Mouse (Mus musculus) heart, embryonic 13.5 days (tissue): ENCODE data around the gene Wipi1. TPM values are rescaled to one million over a fixed set of nuclear protein-coding genes. Genes with fewer than 3 reads are reported as not detected.
"Not testable (repeated sequence)": the region's sequence is repeated elsewhere in the genome, so short reads cannot be mapped to it uniquely, and the experiment has no call there.

Experiments
- ATAC-seq: fragments of 200-750 bp; cut with Nextera tagmentation; 2 replicates; pipeline ENCODE4 v1.8.0; 2017; ENCODE audit warnings: moderate TSS enrichment; ENCODE audit not compliant: insufficient number of reproducible peaks, low FRiP score, low TSS enrichment; ENCODE audit errors: extremely low read depth
- H3K27ac ChIP-seq: fragments of 300-500 bp; sonication (generic); replicated peaks from 2 replicates; pipeline ENCODE4 v1.5.1; 2015; ENCODE audit warnings: moderate library complexity, mild to moderate bottlenecking, inconsistent platforms
- H3K27me3 ChIP-seq: fragments of 300-500 bp; sonication (generic); replicated peaks from 2 replicates; pipeline ENCODE4 v1.6.1; 2015; ENCODE audit warnings: mild to moderate bottlenecking, inconsistent platforms
- H3K36me3 ChIP-seq: fragments of 300-500 bp; sonication (generic); 2 replicates; pipeline ENCODE4 v1.6.1; 2015; ENCODE audit warnings: mild to moderate bottlenecking, inconsistent platforms
- H3K4me1 ChIP-seq: fragments of 300-500 bp; sonication (generic); 2 replicates; pipeline ENCODE4 v1.6.1; 2015; ENCODE audit warnings: inconsistent platforms
- H3K4me2 ChIP-seq: fragments of 300-500 bp; sonication (generic); 2 replicates; pipeline ENCODE4 v1.6.1; 2015; ENCODE audit warnings: inconsistent platforms, mild to moderate bottlenecking, moderate library complexity
- H3K4me3 ChIP-seq: fragments of 300-500 bp; sonication (generic); 2 replicates; pipeline ENCODE4 v1.5.1; 2015; ENCODE audit warnings: moderate library complexity, mild to moderate bottlenecking, inconsistent platforms
- H3K9ac ChIP-seq: fragments of 300-500 bp; sonication (generic); 2 replicates; pipeline ENCODE4 v1.6.1; 2015; ENCODE audit warnings: inconsistent platforms, mild to moderate bottlenecking, moderate library complexity
- H3K9me3 ChIP-seq: fragments of 300-500 bp; sonication (generic); 2 replicates; pipeline ENCODE4 v1.6.1; 2016; ENCODE audit warnings: inconsistent platforms
- WGBS: fragments of 180-500 bp; shearing (Covaris S2); methylation state at CpG from one replicate; pipeline ENCODE4 v1.1.7; 2015; ENCODE audit warnings: mixed read lengths; 5-methylcytosine and 5-hydroxymethylcytosine counted together
- polyA plus RNA-seq: library from polyadenylated mRNA; unstranded; fragments of >200 nt; fragmentation: Nextera tagmentation; extraction: Ambion mirVana; gene quantifications from 2 replicates; pipeline ENCODE4 v1.2.1, GENCODE M21; 2015

The Wipi1 gene
- polyA plus RNA-seq = 44.7 and 48.0 TPM in 2 replicates

- H3K36me3 ChIP-seq = no peaks in the 10 kb centered on the region
- under 1% methylated on average over 58 of the region's 58 CpGs for whole genome bisulfite sequencing
- peak within 1 kb of the TSS; percentile 87 for H3K4me2 ChIP-seq
- peak; percentile 96 for ATAC-seq
- H3K4me3 ChIP-seq = peak within 1 kb of the TSS; percentile 79
- H3K27me3 ChIP-seq = no peaks in the 10 kb centered on the region
- peaks cover 30% of the 10 kb centered on the region for H3K4me1 ChIP-seq
- H3K27ac ChIP-seq = peak within 1 kb of the TSS; percentile 88
- peak within 1 kb of the TSS; percentile 91 for H3K9ac ChIP-seq
- no peaks in the 10 kb centered on the region for H3K9me3 ChIP-seq
These were observed at the start of gene Wipi1 for GRCm38 (mm10) chr11:109611303-109612149. TSS of gene Wipi1 (minus strand) at chr11:109611967.

DNA sequence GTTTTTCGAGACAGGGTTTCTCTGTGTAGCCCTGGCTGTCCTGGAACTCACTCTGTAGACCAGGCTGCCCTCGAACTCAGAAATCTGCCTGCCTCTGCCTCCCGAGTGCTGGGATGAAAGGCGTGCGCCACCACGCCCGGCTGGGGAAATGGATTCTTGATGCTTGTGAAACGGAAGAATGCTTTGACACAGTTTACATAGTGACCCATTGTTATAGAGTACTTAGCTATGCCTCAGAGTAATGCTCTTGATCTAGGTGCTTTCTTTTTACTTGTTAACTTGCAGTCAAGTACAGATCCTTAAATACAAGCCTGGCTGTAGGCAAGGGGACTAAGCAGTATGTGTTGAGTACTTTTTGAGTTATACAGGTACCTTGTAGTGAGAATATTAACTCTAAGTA is 48.8 kb upstream of the Wipi1 start:
- Histone ChIP-seq H3K4me1 (peaks cover 17% of the 10 kb centered on the region), H3K36me3 (peaks cover 96% of the 10 kb centered on the region)
- ATAC-seq, H3K9ac ChIP-seq, H3K4me3 ChIP-seq, H3K9me3 ChIP-seq, H3K27ac ChIP-seq, H3K4me2 ChIP-seq, H3K27me3 ChIP-seq: not testable (repeated sequence)
- 87% methylated on average over 8 of the region's 8 CpGs for WGBS

DNA sequence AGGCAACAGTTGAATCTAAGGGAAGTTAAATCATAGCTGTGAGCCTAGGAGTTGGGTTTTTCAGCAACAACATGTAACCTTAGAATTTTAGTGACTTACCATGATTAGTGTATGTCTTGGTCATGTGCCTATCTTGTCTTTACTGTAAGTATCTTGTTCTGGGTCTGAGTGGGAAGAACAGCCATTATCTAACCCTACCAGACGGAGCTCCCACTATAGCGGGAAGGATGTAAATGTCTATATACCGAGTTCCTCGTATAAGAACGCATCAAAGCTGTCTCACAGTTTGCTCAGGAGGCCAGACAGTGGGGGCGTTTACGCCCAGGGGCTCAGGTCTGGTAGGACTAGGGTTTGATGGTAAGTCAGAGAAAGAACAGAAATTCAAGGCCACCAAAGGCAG is 44.5 kb upstream of the Wipi1 start:
- Histone ChIP-seq H3K27ac (no peak overlapping the region), H3K4me1 (peaks cover 51% of the 10 kb centered on the region), H3K9ac (no peak overlapping the region), H3K9me3 (no peaks in the 10 kb centered on the region), H3K36me3 (peaks cover 78% of the 10 kb centered on the region), H3K4me2 (no peak overlapping the region), H3K27me3 (no peaks in the 10 kb centered on the region), H3K4me3 (no peak overlapping the region)
- ATAC-seq = no peak
- WGBS = 72% methylated on average over 7 of the region's 7 CpGs

DNA sequence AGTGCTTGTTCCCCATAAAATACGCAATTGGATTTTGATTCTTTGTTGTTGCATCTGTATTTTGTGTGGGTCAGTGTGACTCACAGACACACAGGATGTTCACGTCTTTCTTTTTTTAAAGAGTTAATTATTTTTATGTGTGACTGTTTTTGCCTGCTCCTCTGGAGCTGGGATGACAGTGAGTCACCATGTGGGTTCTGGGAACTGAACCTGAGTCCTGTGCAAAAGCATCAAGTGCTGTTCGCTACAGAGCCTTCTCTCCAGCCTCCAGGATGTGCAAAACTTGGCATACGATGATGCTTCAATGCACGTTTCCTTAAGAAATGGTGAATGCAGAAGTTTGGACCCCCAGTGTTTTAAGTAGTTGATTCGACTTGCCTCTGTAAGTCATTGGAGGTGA is 42.8 kb upstream of the Wipi1 start:
- Histone ChIP-seq H3K9ac (no peak overlapping the region), H3K27ac (no peak overlapping the region), H3K27me3 (no peaks in the 10 kb centered on the region), H3K4me3 (no peak overlapping the region), H3K36me3 (peaks cover 61% of the 10 kb centered on the region), H3K4me2 (no peak overlapping the region), H3K9me3 (no peaks in the 10 kb centered on the region), H3K4me1 (peaks cover 57% of the 10 kb centered on the region)
- 82% methylated on average over 6 of the region's 6 CpGs for WGBS
- ATAC-seq = no peak

DNA sequence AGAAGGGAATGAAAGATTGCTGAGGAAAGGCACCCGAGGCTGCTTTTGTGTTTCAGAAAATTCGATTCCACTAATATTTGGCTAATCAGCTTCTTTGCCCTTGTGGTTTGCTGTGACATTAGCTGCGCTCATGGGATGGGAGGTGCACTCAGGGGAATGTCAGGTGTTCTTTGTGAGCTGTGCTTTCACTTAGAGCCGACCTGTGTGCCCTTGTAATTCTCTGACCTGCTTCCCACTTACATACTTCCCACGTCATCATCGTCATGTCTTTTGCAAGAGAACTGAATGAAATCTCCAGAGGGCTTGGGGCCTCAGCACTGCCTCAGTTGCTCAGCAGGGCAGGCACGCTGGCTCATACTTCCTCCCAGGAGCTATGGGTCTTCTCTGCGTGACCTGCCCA is 41.4 kb upstream of the Wipi1 start:
- Histone ChIP-seq H3K4me2 (peak overlapping the region; percentile 83), H3K9ac (peak overlapping the region; percentile 100), H3K27ac (peak overlapping the region; percentile 60), H3K9me3 (no peaks in the 10 kb centered on the region), H3K4me1 (peaks cover 70% of the 10 kb centered on the region), H3K36me3 (peaks cover 51% of the 10 kb centered on the region), H3K4me3 (peak overlapping the region; percentile 97), H3K27me3 (no peaks in the 10 kb centered on the region)
- ATAC-seq = no peak
- 57% methylated on average over 8 of the region's 8 CpGs for WGBS

- Histone ChIP-seq H3K4me3 (peak overlapping the region; percentile 97), H3K4me2 (peak overlapping the region; percentile 83), H3K27me3 (no peaks in the 10 kb centered on the region), H3K9ac (peak overlapping the region; percentile 100), H3K4me1 (peaks cover 72% of the 10 kb centered on the region), H3K9me3 (no peaks in the 10 kb centered on the region), H3K36me3 (peaks cover 44% of the 10 kb centered on the region), H3K27ac (peak overlapping the region; percentile 99)
- no peak for ATAC-seq
- WGBS = 16% methylated on average over 6 of the region's 6 CpGs
These were observed 40.7 kb upstream of the Wipi1 start for GRCm38 (mm10) chr11:109652505-109652904.

GRCm38 (mm10) chr11:109651566-109652024 is 39.8 kb upstream of the Wipi1 start:
- Histone ChIP-seq H3K27me3 (no peaks in the 10 kb centered on the region), H3K9me3 (no peaks in the 10 kb centered on the region), H3K36me3 (peaks cover 35% of the 10 kb centered on the region), H3K4me3 (peak overlapping the region; percentile 97), H3K4me1 (peaks cover 65% of the 10 kb centered on the region), H3K27ac (peak overlapping the region; percentile 99), H3K9ac (peak overlapping the region; percentile 100), H3K4me2 (peak overlapping the region; percentile 83)
- WGBS = 1% methylated on average over 21 of the region's 21 CpGs
- no peak for ATAC-seq

DNA sequence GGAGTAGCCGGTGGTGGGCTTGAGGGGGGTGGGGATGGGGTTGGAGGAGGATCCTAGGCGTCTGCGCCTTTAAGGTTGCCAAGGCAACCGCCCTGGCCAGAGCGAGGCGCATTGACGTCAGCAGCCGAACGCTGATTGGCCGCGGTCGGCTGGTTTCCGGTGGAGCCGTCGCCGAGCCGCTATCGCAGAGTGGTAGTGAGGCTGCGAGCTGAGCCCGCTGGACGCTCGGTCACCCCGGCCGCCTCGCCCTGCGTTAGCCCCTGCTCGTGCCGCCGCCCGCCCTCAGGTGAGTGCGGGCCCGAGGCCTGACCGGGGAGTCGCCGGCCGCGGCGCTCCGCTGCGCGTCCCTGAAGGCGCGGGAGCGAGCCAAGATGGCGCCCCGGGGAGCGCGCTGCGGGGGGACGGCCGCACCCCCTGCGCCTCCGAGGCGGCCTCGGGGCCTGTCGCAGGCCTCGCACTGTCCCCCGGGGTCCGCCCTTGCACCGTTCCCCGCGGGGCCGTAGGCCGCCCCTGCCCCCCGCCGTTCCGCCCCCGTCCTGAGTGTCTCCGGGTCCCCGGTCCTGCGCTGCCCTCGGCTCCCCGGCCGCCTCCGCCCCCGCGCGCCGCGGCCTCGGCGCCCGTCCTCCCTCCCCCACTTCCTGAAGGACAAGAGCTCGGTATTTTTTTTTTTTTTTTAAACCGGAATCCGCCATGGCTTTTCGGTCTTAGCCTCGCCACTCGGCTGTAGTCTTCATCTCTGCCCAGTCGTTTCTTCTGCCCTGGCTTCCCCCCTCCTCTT is 39.2 kb upstream of the Wipi1 start:
- Histone ChIP-seq H3K4me1 (peaks cover 59% of the 10 kb centered on the region), H3K4me3 (peak overlapping the region; percentile 97), H3K9me3 (no peaks in the 10 kb centered on the region), H3K9ac (peak overlapping the region; percentile 100), H3K27ac (peak overlapping the region; percentile 99), H3K4me2 (peak overlapping the region; percentile 83), H3K27me3 (no peaks in the 10 kb centered on the region), H3K36me3 (peaks cover 28% of the 10 kb centered on the region)
- under 1% methylated on average over 85 of the region's 90 CpGs for WGBS
- peak; percentile 95 for ATAC-seq

DNA sequence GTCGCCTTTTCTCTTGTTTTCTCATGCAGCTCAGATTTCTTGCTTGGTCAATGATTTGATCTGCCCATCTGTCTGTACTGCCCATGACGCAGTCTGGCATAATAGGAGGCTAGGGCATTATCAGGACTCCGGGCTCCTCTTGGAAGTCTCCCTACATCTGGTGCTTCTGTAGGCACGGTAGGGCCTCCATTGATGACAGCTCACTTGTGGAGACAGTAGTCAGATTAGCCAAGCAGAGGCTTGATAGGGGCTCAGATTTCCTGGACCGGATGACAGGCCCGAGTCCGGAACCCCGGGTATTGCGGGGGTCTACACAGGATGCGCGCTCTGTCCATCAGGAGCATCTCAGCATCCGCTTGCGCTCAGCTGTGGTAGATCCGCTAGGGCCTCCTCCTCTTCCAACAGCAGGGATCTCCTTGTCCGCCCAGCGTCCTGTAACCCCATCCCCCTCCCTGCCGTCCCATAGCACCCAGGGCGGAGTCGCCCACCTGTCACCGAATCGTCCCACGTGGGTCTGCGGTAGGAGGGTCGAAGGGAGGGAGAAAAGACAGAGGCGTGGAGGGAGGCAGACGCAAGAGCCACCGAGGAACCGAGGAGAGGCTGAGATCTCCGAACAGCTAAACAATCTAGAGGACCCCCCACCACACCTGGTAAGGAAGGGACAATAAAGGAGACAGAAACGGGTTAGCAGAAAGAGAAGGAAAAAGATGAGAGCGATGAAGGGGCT is 38.4 kb upstream of the Wipi1 start:
- Histone ChIP-seq H3K4me1 (peaks cover 51% of the 10 kb centered on the region), H3K4me2 (peak overlapping the region; percentile 83), H3K36me3 (peaks cover 20% of the 10 kb centered on the region), H3K27me3 (no peaks in the 10 kb centered on the region), H3K9me3 (no peaks in the 10 kb centered on the region), H3K27ac (peak overlapping the region; percentile 99), H3K9ac (peak overlapping the region; percentile 100), H3K4me3 (peak overlapping the region; percentile 97)
- peak; percentile 73 for ATAC-seq
- 1% methylated on average over 31 of the region's 31 CpGs for WGBS

GRCm38 (mm10) chr11:109649206-109649605 is 37.4 kb upstream of the Wipi1 start, which contains the start of gene Prkar1a:
TSS of gene Prkar1a (plus strand) at chr11:109649405.
- peak within 1 kb of the TSS; percentile 99 for H3K27ac ChIP-seq
- 10% methylated on average over 8 of the region's 8 CpGs for whole genome bisulfite sequencing
- H3K36me3 ChIP-seq = peaks cover 12% of the 10 kb centered on the region
- H3K9ac ChIP-seq = peak within 1 kb of the TSS; percentile 100
- no peaks in the 10 kb centered on the region for H3K9me3 ChIP-seq
- H3K27me3 ChIP-seq = no peaks in the 10 kb centered on the region
- peaks cover 42% of the 10 kb centered on the region for H3K4me1 ChIP-seq
- H3K4me3 ChIP-seq = peak within 1 kb of the TSS; percentile 97
- H3K4me2 ChIP-seq = peak within 1 kb of the TSS; percentile 83
- no peak for ATAC-seq

DNA sequence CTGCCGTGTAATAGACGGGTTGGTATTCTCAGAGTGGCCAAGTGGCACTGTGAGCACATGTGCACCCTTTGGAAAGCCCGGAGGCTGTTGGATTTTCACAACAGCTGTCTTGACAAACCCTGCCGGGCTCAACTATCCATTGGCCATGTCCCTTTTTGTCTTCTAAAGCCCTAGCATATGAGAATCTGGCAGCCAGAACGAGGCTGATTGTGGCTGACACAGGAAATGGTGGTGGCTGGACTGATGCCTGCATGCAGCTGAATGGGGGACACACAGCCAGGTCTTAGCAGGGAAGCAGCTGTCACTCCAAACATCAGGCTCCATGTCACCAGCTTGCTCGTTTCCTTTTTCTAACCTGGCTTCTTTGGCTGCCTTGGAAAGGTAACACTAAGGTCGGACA is 36.7 kb upstream of the Wipi1 start:
- H3K36me3 ChIP-seq = peaks cover 5% of the 10 kb centered on the region
- no peak for ATAC-seq
- 37% methylated on average over 7 of the region's 7 CpGs for WGBS
- H3K4me2 ChIP-seq = peak overlapping the region; percentile 83
- H3K4me3 ChIP-seq = 0 out of 2 replicates have a peak overlapping the region, but pooled peaks have one; percentile 97
- H3K9ac ChIP-seq = no peak overlapping the region
- H3K4me1 ChIP-seq = peaks cover 36% of the 10 kb centered on the region
- no peaks in the 10 kb centered on the region for H3K27me3 ChIP-seq
- no peaks in the 10 kb centered on the region for H3K9me3 ChIP-seq
- peak overlapping the region; percentile 99 for H3K27ac ChIP-seq
